Mouse (Mus musculus) thymus, adult 2 months (tissue): ENCODE data around the gene Col4a2. TPM values are rescaled to one million over a fixed set of nuclear protein-coding genes. Genes with fewer than 3 reads are reported as not detected.

Experiments used
- DNase-seq: peaks from one replicate; pipeline ENCODE4 v3.0.0; 2021
- H3K27ac ChIP-seq: fragments of 200-500 bp; 2 replicates; pipeline ENCODE4 v1.5.1; 2012; ENCODE audit warnings: low read length, control low read depth; ENCODE audit not compliant: control insufficient read depth, insufficient read depth
- H3K27me3 ChIP-seq: fragments of 200-500 bp; 2 replicates; pipeline ENCODE4 v1.6.1; 2012; ENCODE audit warnings: mild to moderate bottlenecking, low read length, moderate library complexity, mixed read lengths; ENCODE audit not compliant: control insufficient read depth, insufficient read depth
- H3K36me3 ChIP-seq: fragments of 200-500 bp; 2 replicates; pipeline ENCODE4 v1.6.1; 2012; ENCODE audit warnings: mild to moderate bottlenecking, low read length, moderate library complexity; ENCODE audit not compliant: control insufficient read depth, insufficient read depth
- H3K4me1 ChIP-seq: fragments of 200-500 bp; replicated peaks from 2 replicates; pipeline ENCODE4 v1.6.1; 2012; ENCODE audit warnings: low read length; ENCODE audit not compliant: control insufficient read depth, insufficient read depth
- H3K4me3 ChIP-seq: fragments of 200-500 bp; 2 replicates; pipeline ENCODE4 v1.5.1; 2012; ENCODE audit warnings: mild to moderate bottlenecking, low read length, control low read depth, moderate library complexity; ENCODE audit not compliant: control insufficient read depth, insufficient read depth
- CTCF ChIP-seq: fragments of 200-500 bp; IDR thresholded peaks from 2 replicates; pipeline ENCODE4 v1.5.1; 2012; ENCODE audit warnings: mild to moderate bottlenecking, control low read depth, low read length, moderate library complexity, borderline replicate concordance; ENCODE audit not compliant: control insufficient read depth, poor library complexity, insufficient read depth; ENCODE audit errors: extremely low read depth
- POLR2A ChIP-seq: fragments of 200-500 bp; IDR thresholded peaks from 2 replicates; pipeline ENCODE4 v1.6.1; 2012; ENCODE audit warnings: mild to moderate bottlenecking, low read length, control low read depth, moderate library complexity; ENCODE audit not compliant: control insufficient read depth, poor library complexity, insufficient read depth; ENCODE audit errors: extremely low read depth
- WGBS: fragments of 180-500 bp; shearing (Covaris S2); methylation state at CpG from one replicate; pipeline ENCODE4 v1.1.7; 2018; 5-methylcytosine and 5-hydroxymethylcytosine counted together
- polyA plus RNA-seq: library from polyadenylated mRNA; depleted of rRNA; stranded (reverse); fragments of >200 nt; gene quantifications from 2 replicates; pipeline ENCODE4 v1.2.3, GENCODE M21; 2012

Gene Col4a2
- polyA plus RNA-seq, 1 experiment, result 25.7 TPM

GRCm38 (mm10) chr8:11369526-11370203 is 57.1 kb downstream of the Col4a2 start:
- H3K36me3 ChIP-seq, result no peaks in the 10 kb centered on the region
- H3K4me3 ChIP-seq, result no peak overlapping the region
- H3K4me1 ChIP-seq, result no peaks in the 10 kb centered on the region
- no peak for TF ChIP-seq CTCF
- TF ChIP-seq POLR2A, result no peak
- 91% methylated on average over 19 of the region's 19 CpGs for whole genome bisulfite sequencing
- DNase-seq, result no peak
- H3K27ac ChIP-seq, result no peak overlapping the region
- no peaks in the 10 kb centered on the region for H3K27me3 ChIP-seq

- Histone ChIP-seq H3K36me3 (no peaks in the 10 kb centered on the region), H3K4me1 (no peaks in the 10 kb centered on the region), H3K27me3 (no peaks in the 10 kb centered on the region), H3K4me3 (no peak overlapping the region), H3K27ac (no peak overlapping the region)
- DNase-seq, result no peak
- TF ChIP-seq POLR2A, result no peak
- no peak for TF ChIP-seq CTCF
- 90% methylated on average over 10 of the region's 10 CpGs for WGBS
These were observed 58.7 kb downstream of the Col4a2 start for GRCm38 (mm10) chr8:11371347-11371746.

- Histone ChIP-seq H3K36me3 (no peaks in the 10 kb centered on the region), H3K4me3 (no peak overlapping the region), H3K4me1 (no peaks in the 10 kb centered on the region), H3K27ac (no peak overlapping the region), H3K27me3 (no peaks in the 10 kb centered on the region)
- 91% methylated on average over 8 of the region's 8 CpGs for WGBS
- DNase-seq, result no peak
- TF ChIP-seq POLR2A, result no peak
- no peak for TF ChIP-seq CTCF
These were observed 59.5 kb downstream of the Col4a2 start for GRCm38 (mm10) chr8:11372080-11372479.

- Histone ChIP-seq H3K4me1 (no peaks in the 10 kb centered on the region), H3K27me3 (no peaks in the 10 kb centered on the region), H3K4me3 (no peak overlapping the region), H3K27ac (no peak overlapping the region), H3K36me3 (no peaks in the 10 kb centered on the region)
- DNase-seq, result no peak
- WGBS, result 87% methylated on average over 15 of the region's 15 CpGs
- TF ChIP-seq CTCF, result no peak
- no peak for TF ChIP-seq POLR2A
These were observed 61.2 kb downstream of the Col4a2 start for GRCm38 (mm10) chr8:11373643-11374325.

- no peaks in the 10 kb centered on the region for H3K27me3 ChIP-seq
- 45% methylated on average over 15 of the region's 15 CpGs for WGBS
- no peak overlapping the region for H3K4me3 ChIP-seq
- no peak overlapping the region for H3K27ac ChIP-seq
- TF ChIP-seq CTCF (no peak), POLR2A (no peak)
- DNase-seq, result no peak
- H3K4me1 ChIP-seq, result no peaks in the 10 kb centered on the region
- no peaks in the 10 kb centered on the region for H3K36me3 ChIP-seq
These were observed 61.9 kb downstream of the Col4a2 start for GRCm38 (mm10) chr8:11374326-11375076.

- H3K4me3 ChIP-seq, result no peak overlapping the region
- H3K36me3 ChIP-seq, result no peaks in the 10 kb centered on the region
- H3K27ac ChIP-seq, result no peak overlapping the region
- H3K4me1 ChIP-seq, result no peaks in the 10 kb centered on the region
- DNase-seq, result no peak
- WGBS, result 90% methylated on average over 18 of the region's 18 CpGs
- TF ChIP-seq CTCF, result no peak
- TF ChIP-seq POLR2A, result no peak
- H3K27me3 ChIP-seq, result no peaks in the 10 kb centered on the region
These were observed 63.3 kb downstream of the Col4a2 start for GRCm38 (mm10) chr8:11375749-11376438.
